In genomic region chr3:105655031-105655585, GRCm38 (mm10) we compare ENCODE assay signal across 14 mouse cellular contexts.
"Had no signal": no experiment of that assay in that cellular context is flagged by ENCODE, and none has a peak within 500 bp of the region (broad histone marks: within the 10 kb centered on the region; RNA-seq: fewer than 3 reads in every experiment).

No protein-coding gene starts in this region.

- H3K36me3 ChIP-seq: limb, embryonic 10.5 days; liver, embryonic 15.5 days; midbrain, embryonic 10.5 days; neural tube, embryonic 15.5 days had no signal

- H3K4me2 ChIP-seq: liver, embryonic 11.5 days; liver, embryonic 15.5 days; neural tube, embryonic 15.5 days had no signal

- H3K27me3 ChIP-seq: neural tube, embryonic 15.5 days had no signal

- H3K27ac ChIP-seq: left cerebral cortex, adult 2 months; limb, embryonic 10.5 days; liver, embryonic 15.5 days; midbrain, embryonic 10.5 days; neural tube, embryonic 15.5 days had no signal

- ATAC-seq: lung, postnatal 0 days had no signal

- H3K4me1 ChIP-seq: limb, embryonic 10.5 days; liver, embryonic 15.5 days; midbrain, embryonic 10.5 days; neural tube, embryonic 15.5 days had no signal

- H3K9ac ChIP-seq: liver, embryonic 15.5 days; neural tube, embryonic 15.5 days had no signal

- H3K4me3 ChIP-seq: left cerebral cortex, adult 2 months; limb, embryonic 10.5 days; liver, embryonic 15.5 days; midbrain, embryonic 10.5 days; myocyte; neural tube, embryonic 15.5 days had no signal

- DNase-seq: kidney, postnatal 25 days; lung, adult 2 months; lung, postnatal 4 days; midbrain, embryonic 14.5 days; thymus, adult 2 months; thymus, postnatal 25 days had no signal

- H3K9me3 ChIP-seq: limb, embryonic 10.5 days; liver, embryonic 15.5 days; midbrain, embryonic 10.5 days; neural tube, embryonic 15.5 days had no signal
